Mouse (Mus musculus): Measurements from ENCODE around the gene Hes6. TPM values are rescaled to one million over a fixed set of nuclear protein-coding genes. Genes with fewer than 3 reads are reported as not detected.

Gene Hes6
- polyA plus RNA-seq (2014; fragmentation: Illumina TruSeq; extraction: RNeasy Lipid Tissue Mini Kit (QIAGEN cat#74804); ENCODE audit: low replicate concordance), result 0.30 TPM

GRCm38 (mm10) chr1:91413898-91414594, at the start of gene Hes6:
Gene Hes6 (minus strand): TSS chr1:91414038.

GRCm38 (mm10) chr1:91459059-91459809, 45.4 kb upstream of the Hes6 start, which contains the start of gene Per2:
Gene Per2 (minus strand): TSS chr1:91459324.

GRCm38 (mm10) chr1:91398260-91399062, 15.4 kb downstream of the Hes6 start, which contains the start of gene Ilkap:
Gene Ilkap (minus strand): TSS chr1:91398815.

GRCm38 (mm10) chr1:91366215-91367108, 47.4 kb downstream of the Hes6 start, which contains the start of gene Erfe:
Gene Erfe (plus strand): TSS chr1:91366430.

Other genes with a start within 250 kb of the Hes6 start
- 1.0 TPM for gene Ramp1, start 234.2 kb downstream of the Hes6 start, polyA plus RNA-seq (2014; fragmentation: Illumina TruSeq; extraction: RNeasy Lipid Tissue Mini Kit (QIAGEN cat#74804); ENCODE audit: low replicate concordance)
- gene Ube2f, start 163.7 kb downstream of the Hes6 start, polyA plus RNA-seq (2014; fragmentation: Illumina TruSeq; extraction: RNeasy Lipid Tissue Mini Kit (QIAGEN cat#74804); ENCODE audit: low replicate concordance), result 123 TPM
- gene Scly, start 115.7 kb downstream of the Hes6 start, polyA plus RNA-seq (2014; fragmentation: Illumina TruSeq; extraction: RNeasy Lipid Tissue Mini Kit (QIAGEN cat#74804); ENCODE audit: low replicate concordance), result 3.2 TPM
- gene Espnl, start 92.0 kb downstream of the Hes6 start, polyA plus RNA-seq (2014; fragmentation: Illumina TruSeq; extraction: RNeasy Lipid Tissue Mini Kit (QIAGEN cat#74804); ENCODE audit: low replicate concordance), result not detected
- gene Klhl30, start 63.0 kb downstream of the Hes6 start, polyA plus RNA-seq (2014; fragmentation: Illumina TruSeq; extraction: RNeasy Lipid Tissue Mini Kit (QIAGEN cat#74804); ENCODE audit: low replicate concordance), result not detected
- 3.1 TPM for gene Erfe, start 47.6 kb downstream of the Hes6 start, polyA plus RNA-seq (2014; fragmentation: Illumina TruSeq; extraction: RNeasy Lipid Tissue Mini Kit (QIAGEN cat#74804); ENCODE audit: low replicate concordance)
- 25.6 TPM for gene Ilkap, start 15.2 kb downstream of the Hes6 start, polyA plus RNA-seq (2014; fragmentation: Illumina TruSeq; extraction: RNeasy Lipid Tissue Mini Kit (QIAGEN cat#74804); ENCODE audit: low replicate concordance)
- gene Per2, start 45.3 kb upstream of the Hes6 start, polyA plus RNA-seq (2014; fragmentation: Illumina TruSeq; extraction: RNeasy Lipid Tissue Mini Kit (QIAGEN cat#74804); ENCODE audit: low replicate concordance), result 4.4 TPM
- 3.3 TPM for gene Traf3ip1, start 80.6 kb upstream of the Hes6 start, polyA plus RNA-seq (2014; fragmentation: Illumina TruSeq; extraction: RNeasy Lipid Tissue Mini Kit (QIAGEN cat#74804); ENCODE audit: low replicate concordance)
- 1.9 TPM for gene Asb1, start 126.5 kb upstream of the Hes6 start, polyA plus RNA-seq (2014; fragmentation: Illumina TruSeq; extraction: RNeasy Lipid Tissue Mini Kit (QIAGEN cat#74804); ENCODE audit: low replicate concordance)

Measured in small intestine, adult 10 weeks (tissue).